Mouse (Mus musculus): ENCODE data around the gene Lsm8. TPM values are rescaled to one million over a fixed set of nuclear protein-coding genes. Genes with fewer than 3 reads are reported as not detected.
A peak's percentile ranks its signal among the peaks of the same experiment; 100 is the strongest.
"Not testable (repeated sequence)": the region's sequence is repeated elsewhere in the genome, so short reads cannot be mapped to it uniquely, and the experiment has no call there.

The Lsm8 gene
- total RNA-seq (2021) = 10 to 100 TPM; 11.2 to 12.8 TPM
- long read RNA-seq, experiment 1, transcript Lsm8-201 (4 exons, 807 nt) = major isoform, 15 of 19 reads
- long read RNA-seq, experiment 1, partial matches to known transcripts = 4 of 19 reads
- long read RNA-seq, experiment 1, other reads (novel, unspliced or antisense) = 0 of 19 reads
- long read RNA-seq, experiment 2, transcript Lsm8-201 (4 exons, 807 nt) = major isoform, 14 of 17 reads
- long read RNA-seq, experiment 2, partial matches to known transcripts = 3 of 17 reads
- long read RNA-seq, experiment 2, other reads (novel, unspliced or antisense) = 0 of 17 reads

DNA sequence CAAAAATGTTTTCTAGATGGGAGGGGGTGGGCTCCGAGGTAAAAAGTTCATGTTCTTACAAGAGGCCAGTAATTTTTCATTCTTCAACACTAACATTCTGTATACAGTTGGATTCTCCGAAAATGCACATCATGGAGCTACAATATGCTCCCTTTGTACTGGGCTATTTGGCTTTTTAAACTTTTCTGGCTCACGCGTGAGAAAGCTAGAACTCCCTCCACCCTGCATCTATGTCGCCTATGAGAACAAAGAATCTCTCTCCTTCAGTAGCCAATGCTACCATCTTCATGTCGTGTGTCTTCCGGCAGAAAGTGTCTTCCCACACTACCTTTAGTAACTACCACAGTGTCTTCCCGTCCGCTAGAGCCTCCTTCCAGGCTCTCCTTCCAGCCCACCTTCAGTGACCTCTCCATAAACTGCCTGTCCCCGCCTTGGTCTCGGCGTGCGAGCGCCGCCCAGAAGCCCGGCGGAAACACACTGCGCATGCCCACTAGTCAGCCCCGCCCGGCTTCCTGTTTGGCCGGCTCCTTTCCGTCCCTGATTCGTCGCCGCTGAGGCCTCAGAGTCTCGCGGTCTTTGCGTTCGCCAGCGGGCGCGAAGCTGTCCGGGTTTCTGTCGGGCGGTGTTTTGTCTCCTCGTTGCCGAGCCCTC is at the start of gene Lsm8:
TSS of gene Lsm8 (plus strand) at position 529 of the 651 bp plus-strand sequence.
- peak; percentile 96 for DNase-seq

DNA sequence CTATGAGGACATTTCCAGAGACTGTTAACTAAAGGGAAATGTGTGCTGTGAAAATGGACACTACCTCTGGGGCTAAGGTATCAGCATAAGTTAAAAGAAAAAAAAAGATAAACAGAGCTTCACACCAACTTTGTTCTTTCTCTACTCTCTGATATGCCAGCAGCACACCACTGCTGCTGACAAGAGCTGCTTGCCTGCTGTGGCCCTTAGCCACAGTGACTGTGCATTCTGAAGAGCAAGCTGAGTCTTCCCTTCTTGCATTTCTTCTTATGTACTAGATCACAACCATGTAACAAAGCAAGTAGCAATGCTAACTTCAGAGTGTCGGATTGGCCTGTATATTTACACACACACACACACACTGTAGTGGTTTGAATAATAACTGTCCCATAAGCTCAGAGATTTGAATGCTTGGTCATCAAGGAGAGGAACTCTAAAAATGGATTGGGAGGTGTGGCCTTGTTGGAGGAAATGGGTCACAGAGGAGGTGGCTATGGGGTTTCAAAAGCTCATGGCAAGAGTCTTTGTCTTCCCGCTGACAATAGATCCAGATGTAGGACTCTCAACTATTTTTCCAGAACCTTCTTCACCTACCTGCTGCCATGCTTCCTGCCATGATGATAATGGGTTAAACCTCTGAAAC is 47.4 kb upstream of the Lsm8 start:
- no peak for DNase-seq

DNA sequence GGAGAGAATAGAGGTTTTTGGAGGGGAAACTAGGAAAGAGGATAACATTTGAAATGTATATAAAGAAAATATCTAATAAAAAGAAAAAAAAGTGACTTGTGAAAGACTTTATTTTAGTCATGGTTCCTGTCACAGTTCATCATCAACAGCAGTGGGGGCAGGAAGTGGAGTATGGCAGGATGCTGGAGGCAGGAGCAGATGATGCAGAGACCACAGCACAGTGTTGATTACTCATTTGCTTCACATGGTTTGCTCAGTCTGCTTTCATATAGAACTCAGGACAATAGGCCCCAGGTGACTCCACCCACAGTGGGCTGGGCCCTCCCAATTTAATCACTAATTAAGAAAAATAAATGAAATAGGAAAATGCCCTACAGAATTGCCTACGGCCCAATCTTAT is 35.8 kb upstream of the Lsm8 start:
- no peak for DNase-seq

DNA sequence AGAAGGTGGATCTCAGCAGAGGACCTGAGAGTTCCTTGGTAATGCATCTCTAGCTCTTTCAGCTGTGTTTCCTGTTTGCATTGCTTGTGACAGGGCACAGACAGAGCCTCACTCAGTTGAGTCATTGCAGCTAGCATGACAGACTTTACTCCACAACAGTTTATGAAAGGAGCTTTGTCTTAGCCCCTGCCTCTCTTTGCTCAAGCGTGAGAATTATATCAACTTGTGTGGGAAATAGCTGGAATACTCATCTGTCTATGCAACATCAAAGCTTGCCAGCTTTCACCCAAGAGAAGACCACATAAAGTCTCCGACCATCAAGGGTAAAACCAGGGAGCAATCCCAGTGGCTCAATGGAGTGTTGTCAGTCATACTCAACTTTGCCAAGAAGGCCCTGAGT is 32.8 kb upstream of the Lsm8 start:
- no peak for DNase-seq

DNA sequence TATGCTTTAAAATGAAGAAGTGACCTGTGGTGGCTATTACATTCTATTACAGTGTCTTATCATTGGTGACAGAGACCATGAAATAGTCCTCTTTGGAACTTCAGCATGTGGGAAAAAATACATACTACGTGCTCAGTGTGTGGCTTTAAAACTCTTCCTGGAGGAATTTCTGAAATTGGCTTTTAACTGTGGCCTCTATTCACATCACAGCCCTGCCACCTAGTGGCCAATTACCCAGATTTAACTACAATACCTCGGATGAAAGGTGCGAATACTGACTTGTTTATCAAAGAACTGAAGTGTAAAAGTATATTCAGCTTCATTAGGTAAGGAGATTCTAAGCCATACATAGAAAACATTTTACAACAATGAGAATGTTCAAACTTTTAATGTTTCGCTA is 29.0 kb upstream of the Lsm8 start:
- no peak for DNase-seq

DNA sequence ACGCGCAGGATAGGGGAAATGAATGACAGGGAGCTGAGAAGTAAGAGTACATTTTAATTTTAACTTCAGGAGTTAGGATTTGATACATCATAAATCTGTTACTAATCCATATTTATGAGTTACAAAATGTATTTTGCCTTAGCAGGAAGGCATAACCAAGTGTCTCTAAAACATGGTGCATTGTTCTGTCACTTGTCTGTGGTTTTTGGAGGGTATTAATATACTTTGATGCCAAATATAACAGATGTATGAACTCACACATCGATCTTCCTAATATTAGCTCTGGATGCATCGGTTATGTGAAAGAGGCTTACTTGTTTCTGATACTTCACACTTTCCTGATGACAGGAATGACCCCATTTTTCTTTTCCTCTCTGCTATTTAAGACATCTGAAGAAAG is 28.1 kb upstream of the Lsm8 start:
- no peak for DNase-seq

DNA sequence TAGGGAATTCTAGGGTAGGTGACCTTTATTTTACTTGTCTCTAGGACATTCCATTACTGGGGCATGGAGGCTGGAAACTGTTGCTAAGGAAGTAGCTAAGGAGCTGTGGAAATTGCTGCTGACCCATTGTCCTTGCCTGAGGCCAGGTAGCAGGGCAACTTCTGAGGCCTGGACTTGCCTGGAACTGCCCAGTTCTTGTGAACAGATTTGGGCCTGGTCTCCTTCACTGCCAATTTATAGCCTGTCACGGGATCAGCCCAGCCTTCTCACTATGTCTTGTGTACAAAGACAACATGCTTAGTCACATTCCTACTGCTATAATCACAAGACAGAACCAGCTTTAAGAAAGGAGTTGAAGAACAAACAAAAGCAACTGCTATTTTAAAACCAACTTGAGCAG is 25.6 kb upstream of the Lsm8 start:
- DNase-seq = no peak

DNA sequence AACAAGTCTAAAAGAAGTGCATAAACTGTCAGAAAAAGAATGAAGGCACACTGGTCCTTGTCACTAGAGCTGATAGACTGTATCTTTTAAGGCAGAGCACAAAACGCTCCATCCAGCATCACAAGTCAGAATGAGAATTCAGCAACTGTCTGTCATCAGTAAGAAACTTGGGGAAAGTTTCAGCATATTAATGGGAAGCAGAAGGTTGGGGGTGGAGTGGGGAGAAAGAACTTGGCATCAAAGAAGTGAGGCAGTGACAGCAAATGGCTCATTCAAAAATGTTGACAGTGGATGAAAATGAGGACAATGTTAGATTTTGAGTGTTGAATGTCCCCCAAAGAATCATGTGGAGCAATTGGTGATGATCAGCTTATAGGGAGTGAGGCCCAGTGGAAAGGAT is 15.4 kb upstream of the Lsm8 start:
- DNase-seq = no peak

DNA sequence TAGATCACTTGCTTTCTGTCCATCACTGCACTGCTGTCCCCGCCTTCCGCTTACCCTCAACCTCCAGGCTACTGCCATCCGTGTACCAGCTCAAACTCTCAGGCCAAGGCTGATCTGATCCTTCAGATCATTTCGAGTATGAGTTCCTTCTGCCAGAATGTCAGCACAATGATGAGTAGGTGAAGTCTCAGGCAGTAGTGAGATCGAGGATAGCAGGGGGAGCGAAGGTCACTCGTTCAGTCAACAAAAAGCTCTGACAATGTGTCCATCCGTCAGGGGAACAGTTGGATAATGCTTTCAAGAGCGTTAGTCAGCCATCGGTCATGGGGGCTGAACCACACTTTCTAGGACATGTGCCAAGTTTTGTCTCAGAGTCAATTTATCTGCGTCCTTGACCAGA is 3.9 kb upstream of the Lsm8 start:
- DNase-seq = not testable (repeated sequence)

DNA sequence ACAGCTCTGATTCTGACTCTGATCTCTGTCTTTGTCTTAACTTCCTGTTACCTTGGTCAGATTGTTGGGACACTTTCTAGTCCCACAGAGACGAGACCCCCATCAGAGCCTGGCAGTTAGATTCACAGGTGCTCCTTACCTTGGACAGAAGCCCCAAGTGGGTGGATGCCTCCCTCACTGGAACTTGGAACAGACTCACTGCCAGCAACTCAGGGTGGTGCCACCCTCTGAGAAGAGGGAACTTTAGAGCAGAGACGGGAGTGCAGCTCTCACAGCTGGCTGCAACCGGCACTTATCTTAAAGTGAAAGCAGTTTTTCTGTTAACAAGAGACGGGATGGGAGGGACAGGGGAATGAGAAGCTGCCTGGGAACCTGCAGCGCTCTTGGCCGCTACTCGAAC is 2.8 kb upstream of the Lsm8 start:
- not testable (repeated sequence) for DNase-seq

DNA sequence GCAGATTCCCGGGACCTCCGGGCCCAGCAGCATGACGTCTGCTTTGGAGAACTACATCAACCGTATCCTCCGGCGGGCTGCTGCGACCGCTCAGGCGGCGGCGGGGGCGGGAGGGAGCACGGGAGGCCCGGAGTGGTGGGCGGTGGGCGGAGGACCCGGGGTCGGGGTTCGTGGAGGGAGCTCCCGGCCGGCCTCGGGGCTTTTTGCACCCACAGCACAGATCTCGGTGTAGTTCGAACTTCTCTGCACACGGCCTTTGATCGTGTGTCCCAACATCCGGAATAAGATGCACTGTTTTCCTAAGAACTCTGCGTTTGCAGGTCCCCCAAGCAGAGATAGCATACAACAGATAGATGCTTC is 303 bp downstream of the Lsm8 start:
- DNase-seq = no peak

DNA sequence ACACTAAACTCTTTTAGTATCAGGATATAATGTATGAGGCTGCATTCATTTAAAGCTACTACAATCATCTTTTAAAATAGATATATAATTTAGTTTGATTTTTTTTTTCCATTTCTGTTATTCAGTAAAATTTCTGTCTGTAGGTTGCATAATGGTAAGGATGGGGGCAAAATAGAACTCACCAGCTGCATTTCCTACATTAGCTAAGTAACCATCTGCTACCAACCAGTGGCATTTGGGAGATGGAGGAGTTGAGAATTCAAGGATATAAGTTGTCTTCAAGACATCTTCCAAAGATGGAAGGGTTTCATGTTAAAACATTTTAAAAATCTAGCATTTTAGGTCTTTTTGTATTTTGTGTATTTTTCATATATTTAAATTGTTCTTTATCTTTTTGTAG is 6.9 kb downstream of the Lsm8 start:
- DNase-seq = no peak

DNA sequence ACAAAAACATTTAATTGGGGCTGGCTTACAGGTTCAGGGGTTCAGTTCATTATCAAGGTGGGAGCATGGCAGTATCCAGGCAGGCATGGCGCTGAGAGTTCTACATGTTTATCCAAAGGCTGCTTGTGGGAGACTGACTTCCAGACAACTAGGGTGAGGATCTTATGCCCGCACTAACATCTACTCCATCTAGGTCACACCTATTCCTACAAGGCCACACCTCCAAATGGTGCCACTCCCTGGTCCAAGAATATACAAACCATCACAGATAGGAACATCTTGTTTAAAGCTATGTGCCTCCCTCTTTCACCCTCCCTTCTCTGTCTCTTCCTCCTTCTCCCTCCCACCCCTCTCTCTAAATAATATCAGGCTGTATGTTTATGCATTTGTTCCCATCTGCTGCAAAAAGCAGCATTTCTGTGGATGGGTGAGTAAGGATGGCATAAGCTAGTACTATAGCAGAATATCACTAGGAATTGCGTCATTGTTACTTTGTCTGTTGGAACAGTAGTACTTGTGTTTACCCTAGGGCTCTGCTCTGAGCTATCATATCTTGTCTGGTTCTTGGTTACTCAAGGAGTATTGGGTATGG is 8.2 kb downstream of the Lsm8 start:
- no peak for DNase-seq

DNA sequence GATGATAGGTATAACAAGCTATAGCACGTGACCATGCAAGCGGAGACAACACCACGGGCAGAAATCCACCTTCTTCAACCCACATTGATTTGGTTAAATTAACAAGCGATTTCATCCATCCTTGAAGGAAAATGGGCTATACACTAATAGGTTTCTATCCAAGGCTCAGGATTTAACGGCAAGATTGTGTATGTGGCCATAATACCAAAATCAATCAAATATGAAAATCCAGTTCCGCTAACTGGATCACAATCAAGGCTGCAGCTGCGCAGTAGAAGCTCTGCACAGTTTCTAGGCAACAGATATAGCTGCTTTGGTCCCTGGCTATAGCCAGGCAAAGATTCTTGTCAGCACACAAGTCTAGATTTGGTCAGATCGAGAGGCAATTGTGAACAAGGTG is 17.6 kb downstream of the Lsm8 start, which contains the start of gene Ankrd7:
TSS of gene Ankrd7 (plus strand) at position 301 of the 400 bp plus-strand sequence.
- no peak for DNase-seq

DNA sequence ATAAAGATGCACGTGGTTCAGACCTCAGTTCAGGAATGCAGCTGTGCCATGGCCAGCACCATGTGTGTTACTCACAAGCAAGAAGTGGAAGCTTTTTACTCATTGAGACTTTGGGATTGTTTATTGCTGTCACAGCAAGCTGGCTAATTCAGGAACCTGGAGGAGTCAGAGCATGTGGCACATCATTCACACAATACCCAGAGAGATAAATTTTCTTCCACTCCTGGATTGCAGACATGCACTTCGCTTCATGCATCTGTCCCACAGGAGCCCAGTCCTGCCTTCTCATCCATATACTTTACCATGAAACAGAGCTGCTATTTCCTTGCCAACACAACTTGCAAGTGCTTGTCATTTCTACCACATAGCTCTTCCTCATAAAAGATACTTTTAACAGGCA is 40.7 kb downstream of the Lsm8 start:
- DNase-seq = no peak

DNA sequence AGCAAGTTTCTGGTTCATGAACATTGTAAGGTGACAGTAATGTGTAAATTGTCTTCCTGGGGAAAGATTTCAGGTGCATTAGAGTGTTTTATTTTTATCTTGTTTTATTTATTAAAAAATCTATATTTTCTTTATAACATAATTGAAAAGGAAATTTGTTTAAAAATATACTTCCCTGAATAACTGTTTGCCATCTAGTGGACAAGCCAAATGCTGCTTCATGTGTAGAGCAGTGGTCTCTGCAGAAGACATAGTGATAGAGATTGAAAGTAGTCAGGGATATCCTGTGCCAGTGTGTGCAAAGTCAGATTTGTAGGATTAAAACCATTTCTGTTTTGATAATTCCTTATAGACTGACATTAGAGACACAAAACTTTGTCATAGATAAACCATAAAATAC is 45.8 kb downstream of the Lsm8 start:
- no peak for DNase-seq

Other genes with a start within 250 kb of the Lsm8 start
- gene Ankrd7, start 17.7 kb downstream of the Lsm8 start, total RNA-seq (2021) = not detected

All from gastrocnemius, postnatal 25 days (tissue).